Mouse (Mus musculus) gastrocnemius, postnatal 14 days (tissue): ENCODE data around the gene Rpl36al. TPM values are rescaled to one million over a fixed set of nuclear protein-coding genes. Genes with fewer than 3 reads are reported as not detected.
"Not testable (repeated sequence)": the region's sequence is repeated elsewhere in the genome, so short reads cannot be mapped to it uniquely, and the experiment has no call there.

Source experiments
- DNase-seq: peaks from one replicate; pipeline ENCODE4 v3.0.0; 2021; ENCODE audit warnings: mixed read lengths
- intact Hi-C: fragments of 180-260 bp; cut with DNase I; formaldehyde crosslinking; loops from one replicate; pipeline ENCODE4 v1.15.1; 2025; ENCODE audit warnings: low total_unique reads
- microRNA-seq, 2 experiments: library from miRNA; unstranded; fragments of <30 nt; microRNA quantifications; one replicate each; pipeline ENCODE4 v1.2.0; 2021
- total RNA-seq, 2 experiments: library from RNA; stranded (reverse); gene quantifications; 2 replicates each; pipeline ENCODE4 v1.2.3; 2021

The Rpl36al gene
- total RNA-seq, 2 experiments from 2014 or later, result 324 to 375 TPM

DNA sequence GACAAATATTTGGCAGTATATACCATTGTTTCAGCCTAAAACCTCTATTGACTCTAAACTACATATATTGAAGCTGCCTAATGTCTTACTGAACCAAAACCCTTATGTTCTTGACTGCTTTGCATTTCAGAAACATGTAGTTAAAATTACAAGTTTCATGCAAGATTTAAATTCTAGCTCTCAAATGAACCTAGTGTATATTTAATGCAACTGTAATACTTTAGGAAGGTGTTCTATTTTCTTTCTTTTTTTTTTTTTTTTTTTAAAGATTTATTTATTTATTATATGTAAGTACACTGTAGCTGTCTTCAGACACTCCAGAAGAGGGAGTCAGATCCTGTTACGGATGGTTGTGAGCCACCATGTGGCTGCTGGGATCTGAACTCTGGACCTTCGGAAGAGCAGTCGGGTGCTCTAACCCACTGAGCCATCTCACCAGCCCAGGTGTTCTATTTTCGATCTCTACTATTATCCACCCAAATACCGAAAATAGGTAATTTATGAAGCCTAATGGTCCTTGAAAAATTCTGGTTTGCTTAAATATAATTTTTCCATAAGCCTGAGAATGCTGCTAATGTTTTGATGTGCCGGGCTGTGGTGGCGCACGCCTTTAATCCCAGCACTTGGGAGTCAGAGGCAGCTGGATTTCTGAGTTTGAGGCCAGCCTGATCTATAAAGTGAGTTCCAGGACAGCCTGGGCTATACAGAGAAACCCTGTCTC lies 16.9 kb downstream of the Rpl36al start:
- DNase-seq, intact Hi-C loops: not testable (repeated sequence)

DNA sequence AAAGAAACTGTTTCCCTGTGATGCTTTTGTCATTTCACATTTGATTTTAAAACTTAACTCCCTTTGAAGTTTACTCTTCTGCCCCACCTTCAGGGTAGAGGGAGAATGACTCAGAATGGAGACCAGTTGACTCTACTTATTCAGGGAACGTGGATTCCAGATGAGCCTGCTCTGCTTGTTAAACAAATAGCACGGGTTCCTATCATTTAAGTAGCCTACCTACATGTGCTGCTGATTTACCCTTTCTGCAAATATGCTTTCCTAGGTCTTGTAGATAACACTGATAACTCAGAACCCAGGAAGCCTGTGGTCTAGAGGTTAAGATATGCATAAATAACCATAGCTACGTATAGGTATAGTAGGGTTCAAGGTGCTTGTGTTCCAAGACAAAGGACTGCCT lies 19.0 kb downstream of the Rpl36al start:
- no peak for DNase-seq

DNA sequence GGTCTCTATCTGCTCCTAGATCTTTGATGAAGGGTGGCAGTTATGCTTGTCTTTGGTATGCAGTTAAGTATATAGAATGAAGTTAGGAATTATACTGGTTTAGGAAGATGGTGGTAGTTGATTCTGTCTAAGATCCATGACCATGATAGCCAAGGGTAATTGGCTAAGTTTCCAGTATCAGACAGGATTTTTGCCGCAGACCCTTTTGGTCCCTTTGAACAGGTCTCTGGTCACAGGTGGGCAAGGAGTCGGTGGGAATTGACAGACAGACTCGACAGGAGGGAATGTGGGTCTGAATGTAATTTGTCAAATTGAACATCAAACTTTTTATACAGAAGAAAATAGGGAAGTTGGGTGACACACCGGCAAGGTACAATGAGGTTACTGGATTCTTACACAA lies 20.3 kb downstream of the Rpl36al start:
- DNase-seq, intact Hi-C loops: not testable (repeated sequence)

More for the DNA sequence above, 19.0 kb downstream of the Rpl36al start:
- intact Hi-C loops, result no loop called here

DNA sequence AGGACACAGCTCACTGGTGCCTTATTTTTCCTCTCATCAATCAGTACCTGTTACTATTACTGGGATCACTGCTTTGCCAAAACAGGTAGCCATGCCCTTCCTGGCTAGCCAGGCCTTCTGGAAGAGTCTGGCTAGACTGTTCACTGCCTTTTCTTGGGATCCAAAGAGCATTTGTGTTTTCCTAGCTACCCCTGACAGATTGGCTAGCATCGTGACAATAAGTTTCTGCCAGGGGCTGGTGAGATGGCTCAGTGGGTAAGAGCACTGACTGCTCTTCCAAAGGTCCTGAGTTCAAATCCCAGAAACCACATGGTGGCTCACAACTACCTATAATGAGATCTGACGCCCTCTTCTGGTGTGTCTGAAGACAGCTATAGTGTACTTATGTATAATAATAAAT lies 23.2 kb downstream of the Rpl36al start:
- intact Hi-C loops, DNase-seq: not testable (repeated sequence)

DNA sequence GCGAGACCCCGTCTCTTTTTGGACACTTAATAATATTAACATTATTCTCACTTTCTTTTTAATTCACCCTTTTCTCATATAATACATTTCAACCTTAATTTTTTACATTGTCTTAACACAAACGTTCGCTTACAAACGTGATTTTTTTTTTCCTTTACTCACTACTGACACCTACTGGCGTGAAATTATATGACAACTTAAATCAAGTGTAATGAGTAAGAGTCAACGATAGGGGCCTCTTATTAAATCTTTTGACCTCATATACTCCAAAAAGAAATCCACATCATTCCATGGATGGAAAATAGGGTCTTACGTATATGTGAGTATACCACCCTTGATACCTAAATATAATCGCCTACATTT lies 24.3 kb downstream of the Rpl36al start:
- no peak for DNase-seq

DNA sequence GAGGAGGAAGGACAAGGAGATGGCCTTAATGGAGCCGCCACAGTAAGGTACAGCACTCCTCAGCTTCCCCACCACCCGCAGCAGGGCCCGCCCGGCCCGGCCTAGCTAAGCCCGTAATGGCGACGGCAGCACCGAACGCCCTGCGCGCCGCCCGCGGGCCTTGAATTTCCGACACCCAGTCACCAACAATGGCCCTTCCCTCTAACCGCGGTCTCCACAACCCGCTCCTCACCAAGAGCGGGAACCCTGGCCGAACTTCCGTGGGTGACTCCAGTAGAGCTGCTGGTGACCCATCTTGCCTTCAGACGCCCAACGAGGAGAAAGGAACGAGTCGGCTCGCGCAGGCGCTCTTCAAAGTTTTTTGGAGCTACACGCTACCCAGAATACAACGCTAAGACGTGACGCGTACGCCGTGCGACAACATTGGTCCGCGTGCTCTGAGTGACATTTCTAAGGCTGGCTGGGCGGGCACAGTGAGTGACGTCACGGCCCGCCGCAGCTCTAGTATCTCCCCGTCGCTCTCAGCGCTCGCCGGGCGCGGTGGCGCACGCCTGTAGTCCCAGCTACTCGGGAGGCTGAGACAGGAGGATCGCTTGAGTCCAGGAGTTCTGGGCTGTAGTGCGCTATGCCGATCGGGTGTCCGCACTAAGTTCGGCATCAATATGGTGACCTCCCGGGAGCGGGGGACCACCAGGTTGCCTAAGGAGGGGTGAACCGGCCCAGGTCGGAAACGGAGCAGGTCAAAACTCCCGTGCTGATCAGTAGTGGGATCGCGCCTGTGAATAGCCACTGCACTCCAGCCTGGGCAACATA lies 24.9 kb downstream of the Rpl36al start, which contains the start of gene Rps29:
Gene Rps29, minus strand, starts transcription at position 422 of the 813 bp plus-strand sequence.
- peak; percentile 95 for DNase-seq
- intact Hi-C loops, result not testable (repeated sequence)

More for the DNA sequence above, 24.3 kb downstream of the Rpl36al start:
- intact Hi-C loops, result no loop called here

DNA sequence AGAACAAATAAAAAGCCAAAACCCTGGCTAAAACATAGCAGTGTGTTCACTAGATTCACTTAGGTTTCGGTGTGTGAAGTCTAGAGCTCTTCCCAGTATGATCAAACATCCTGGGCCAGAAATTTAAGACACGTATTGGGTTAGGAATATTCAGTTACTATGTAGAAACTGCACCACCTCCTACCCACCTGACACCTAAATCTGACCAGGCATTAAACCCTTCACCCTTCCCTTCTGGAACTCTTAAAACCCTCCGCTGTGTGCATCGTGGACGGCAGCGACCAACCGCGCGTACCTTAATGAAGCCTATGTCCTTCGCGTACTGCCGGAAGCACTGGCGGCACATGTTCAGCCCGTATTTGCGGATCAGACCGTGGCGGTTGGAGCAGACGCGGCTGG lies 25.5 kb downstream of the Rpl36al start:
- intact Hi-C loops, result no loop called here
- DNase-seq, result no peak

DNA sequence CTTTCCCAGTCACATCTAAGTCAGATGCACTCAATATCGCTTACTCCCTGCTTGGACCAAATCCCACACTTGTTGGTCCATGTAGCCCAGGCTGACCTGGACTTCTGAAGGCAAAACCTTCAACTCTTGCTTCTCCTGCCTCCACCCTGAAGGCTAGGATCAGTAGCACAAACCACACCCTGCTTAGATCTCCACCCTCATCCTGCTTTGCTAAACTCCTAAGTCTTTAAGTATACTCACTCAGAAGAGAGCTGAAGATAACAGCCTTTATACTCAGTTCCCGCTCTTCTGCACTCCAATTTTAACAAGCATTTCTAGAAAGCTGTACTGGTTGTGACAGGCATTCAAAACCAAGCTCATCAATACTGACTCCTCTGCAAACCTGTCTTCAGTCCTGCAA lies 26.8 kb downstream of the Rpl36al start:
- intact Hi-C loops, result no loop called here
- no peak for DNase-seq

DNA sequence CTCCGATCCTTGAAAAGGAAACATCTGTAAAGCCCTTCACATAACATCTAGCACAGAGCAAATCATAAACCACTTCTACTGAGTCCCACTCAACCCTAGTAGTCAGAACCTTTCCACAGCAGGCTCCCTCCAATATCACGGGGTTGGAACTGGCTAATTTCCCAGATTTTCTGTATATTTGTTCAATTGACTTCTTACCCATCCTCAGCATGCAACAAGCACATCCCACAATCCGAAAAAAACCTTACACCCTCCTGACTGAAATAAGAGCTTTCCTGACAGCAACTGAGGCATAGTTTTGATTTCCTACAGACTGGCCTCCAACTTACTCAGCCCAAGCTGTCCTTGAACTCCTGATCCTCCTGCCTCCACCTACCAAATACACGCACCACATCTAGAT lies 27.4 kb downstream of the Rpl36al start:
- no peak for DNase-seq
- intact Hi-C loops, result no loop called here

DNA sequence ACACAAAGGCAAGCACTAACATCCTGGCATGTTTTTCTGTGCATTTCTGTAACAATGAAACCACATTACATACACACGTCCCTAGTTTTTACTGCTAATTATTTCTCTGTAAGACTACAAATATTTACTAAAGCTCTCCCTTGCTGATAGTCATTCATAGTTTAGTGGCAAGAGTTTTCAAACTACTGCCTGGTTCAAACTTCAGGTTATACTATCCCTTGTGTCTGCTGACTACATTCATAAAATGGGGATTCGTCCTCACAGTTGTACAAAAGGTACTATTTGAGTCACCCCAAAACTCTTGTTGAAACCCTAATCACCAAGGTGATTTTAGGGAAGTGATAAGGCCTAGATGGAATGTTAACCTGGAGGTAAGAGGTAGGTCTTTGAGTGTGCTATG lies 28.0 kb downstream of the Rpl36al start:
- no peak for DNase-seq
- intact Hi-C loops, result no loop called here

DNA sequence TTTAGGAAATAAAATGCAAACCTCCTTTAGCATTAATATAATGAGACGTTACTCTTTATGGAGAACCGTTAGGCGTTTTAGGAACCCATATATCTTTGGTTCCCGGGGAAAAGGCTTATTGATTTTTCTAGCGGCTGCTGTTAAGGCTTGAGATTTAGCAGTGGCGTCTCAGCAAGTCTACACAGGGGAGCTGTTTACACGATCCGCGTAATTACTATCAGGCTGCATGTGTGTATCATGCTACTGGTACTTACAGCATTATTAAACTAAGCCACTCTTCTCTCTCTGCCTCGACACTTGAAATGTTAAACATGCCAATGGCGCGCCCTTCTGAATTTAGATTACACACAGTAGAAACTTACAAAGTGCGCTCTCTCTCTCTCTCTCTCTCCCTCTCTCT lies 33.8 kb downstream of the Rpl36al start:
- no peak for DNase-seq

DNA sequence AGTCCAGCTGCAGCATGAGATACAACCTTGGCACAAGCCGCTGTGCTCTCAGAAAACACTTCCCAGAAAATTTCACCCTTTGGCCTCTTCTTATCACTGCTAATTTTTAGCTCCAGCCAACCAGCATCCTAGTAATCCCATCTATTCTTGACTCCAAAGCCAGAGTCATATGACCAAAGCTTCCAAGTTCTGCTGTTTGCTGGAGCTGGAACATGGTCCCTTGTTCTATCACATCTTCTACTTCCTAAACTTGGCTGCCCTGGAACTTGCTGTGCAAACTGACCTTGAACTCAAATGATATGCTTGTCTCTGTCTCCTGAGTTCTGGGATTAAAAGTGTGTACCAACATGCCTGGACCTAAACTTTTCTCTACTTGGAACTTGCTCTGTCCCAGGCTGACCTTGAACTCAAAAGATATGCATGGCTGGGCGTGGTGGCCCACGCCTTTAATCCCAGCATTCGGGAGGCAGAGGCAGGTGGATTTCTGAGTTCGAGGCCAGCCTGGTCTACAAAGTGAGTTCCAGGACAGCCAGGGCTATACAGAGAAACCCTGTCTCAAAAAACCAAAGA lies 36.6 kb downstream of the Rpl36al start:
- intact Hi-C loops, result no loop called here
- no peak for DNase-seq

More for the DNA sequence above, 33.8 kb downstream of the Rpl36al start:
- intact Hi-C loops, result no loop called here

DNA sequence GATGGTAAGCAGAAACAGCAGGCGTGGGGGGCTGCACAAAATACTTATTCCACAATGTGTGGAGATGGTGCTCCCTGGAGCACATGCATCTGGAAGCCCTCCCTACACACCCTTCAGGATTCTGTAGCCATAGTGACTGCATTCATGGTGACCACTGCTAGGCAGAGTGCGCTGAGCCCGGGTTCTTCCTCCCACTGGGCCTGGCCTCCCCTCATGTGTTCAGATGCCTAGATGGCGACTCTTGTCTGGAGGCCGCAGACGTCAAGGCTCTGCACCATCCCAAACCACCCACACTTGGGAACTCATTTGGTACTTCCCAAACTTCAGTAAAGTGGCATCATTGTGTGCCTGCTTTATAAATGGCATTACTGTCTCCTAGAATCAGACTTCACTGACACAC lies 40.4 kb downstream of the Rpl36al start:
- DNase-seq, result no peak
- intact Hi-C loops, result no loop called here

DNA sequence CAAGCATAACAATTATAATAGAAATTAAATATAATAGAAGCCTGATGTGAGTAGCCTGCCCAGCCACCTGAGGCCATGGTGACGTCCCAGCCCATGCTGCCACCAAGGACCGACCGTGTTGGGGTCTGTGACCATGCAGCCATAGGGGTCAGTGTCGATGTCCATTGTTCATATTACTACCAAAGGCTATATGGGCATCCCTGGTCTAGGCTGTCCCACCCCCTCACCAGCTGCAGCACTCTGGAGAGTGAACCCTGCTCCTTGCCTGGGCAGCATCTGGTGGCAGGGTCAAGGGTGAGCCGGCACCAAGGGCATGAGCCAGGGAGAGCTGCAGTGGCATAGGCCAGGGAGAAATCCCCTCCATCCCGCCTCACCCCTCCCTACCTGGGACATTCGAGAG lies 44.0 kb downstream of the Rpl36al start:
- intact Hi-C loops, result no loop called here
- no peak for DNase-seq

DNA sequence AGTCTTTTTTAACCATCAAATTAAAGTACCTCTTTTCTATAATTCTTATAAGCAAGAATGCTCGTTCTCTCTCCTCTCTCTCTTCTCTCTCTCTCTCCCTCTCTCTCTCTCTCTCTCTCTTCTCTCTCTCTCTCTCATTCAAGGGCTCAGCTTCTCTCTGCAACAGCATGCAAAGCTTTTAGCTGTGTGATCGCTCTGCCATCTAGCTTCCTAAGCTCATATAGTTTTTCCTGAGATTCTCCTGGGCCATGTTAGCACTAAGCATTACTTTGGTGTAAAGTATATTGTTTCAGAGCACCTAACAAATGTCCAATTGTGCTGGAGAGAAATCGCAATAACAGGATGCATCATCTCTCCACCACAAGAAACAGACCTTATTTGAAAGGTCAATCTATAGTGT lies 44.7 kb downstream of the Rpl36al start:
- no peak for DNase-seq
- intact Hi-C loops, result no loop called here

Small RNA genes within 50 kb of the gene (microRNA-seq; reads per million reads assigned to microRNA genes)
- 0 reads per million in 2 experiments for gene Gm47287
- 0 to 0.50 reads per million in 2 experiments for gene Gm47295

Other genes with a start within 250 kb of the Rpl36al start
- 1,000 to 10,000 TPM; 1,152 to 1,205 TPM for gene Rps29, start 24.9 kb downstream of the Rpl36al start, total RNA-seq
- gene Lrr1, start 15.3 kb downstream of the Rpl36al start, total RNA-seq, result under 1 TPM; 0.27 to 0.31 TPM
- 10 to 100 TPM; 11.7 to 16.1 TPM for gene Mgat2, start 74 bp upstream of the Rpl36al start, total RNA-seq
- 1 to 10 TPM; 1.5 to 2.8 TPM for gene Gm49383, start 13.0 kb upstream of the Rpl36al start, total RNA-seq
- gene Dnaaf2, start 14.3 kb upstream of the Rpl36al start, total RNA-seq, result under 1 TPM; 0.24 to 0.66 TPM
- 1 to 10 TPM; 1.4 to 2.0 TPM for gene Gm49384, start 20.2 kb upstream of the Rpl36al start, total RNA-seq
- 1 to 10 TPM in 1 of 2 experiments, under 1 TPM in 1; 0.80 to 1.7 TPM for gene Pole2, start 44.1 kb upstream of the Rpl36al start, total RNA-seq
- gene Klhdc1, start 57.1 kb upstream of the Rpl36al start, total RNA-seq, result 10 to 100 TPM; 15.7 to 17.4 TPM
- gene Klhdc2, start 112.6 kb upstream of the Rpl36al start, total RNA-seq, result 100 to 1,000 TPM; 103 to 104 TPM
- gene Nemf, start 173.1 kb upstream of the Rpl36al start, total RNA-seq, result 10 to 100 TPM; 16.8 to 19.1 TPM
- 10 to 100 TPM; 29.7 to 36.3 TPM for gene Arf6, start 188.1 kb upstream of the Rpl36al start, total RNA-seq
- under 1 TPM in 1 of 2 experiments, not detected in 1; 0.37 TPM for gene Gm9887, start 188.4 kb upstream of the Rpl36al start, total RNA-seq